Mouse (Mus musculus) megakaryocyte, embryonic 14.5 days (primary cell): ENCODE measurements around the gene Pfkfb4.

Source experiments
- FLI1 ChIP-seq: IDR thresholded peaks from 2 replicates; pipeline ENCODE4 v1.6.1; 2012; ENCODE audit warnings: low read length, inconsistent platforms, mixed read lengths
- GATA1 ChIP-seq: IDR thresholded peaks from 3 replicates; pipeline ENCODE4 v1.6.1; 2012; ENCODE audit warnings: mixed read lengths, low read length, inconsistent platforms, borderline replicate concordance

- TF ChIP-seq GATA1 (no peak), FLI1 (no peak)
These were observed 7.6 kb downstream of the Pfkfb4 start for GRCm38 (mm10) chr9:108999167-108999526.
